Mouse (Mus musculus) kidney, embryonic 14.5 days (tissue): ENCODE data around the gene Cbx2. TPM values are rescaled to one million over a fixed set of nuclear protein-coding genes. Genes with fewer than 3 reads are reported as not detected.

Experiments
- ATAC-seq: fragments of 200-750 bp; cut with Nextera tagmentation; 2 replicates; pipeline ENCODE4 v1.8.0; 2017; ENCODE audit warnings: moderate number of reproducible peaks, mild to moderate bottlenecking, moderate TSS enrichment, moderate library complexity; ENCODE audit not compliant: low FRiP score, low TSS enrichment
- H3K27ac ChIP-seq: fragments of 300-500 bp; sonication (generic); 2 replicates; pipeline ENCODE4 v1.5.1; 2014; ENCODE audit warnings: low read depth, mild to moderate bottlenecking, low read length, moderate library complexity, mixed read lengths
- H3K27me3 ChIP-seq: fragments of 300-500 bp; sonication (generic); 2 replicates; pipeline ENCODE4 v1.6.1; 2014; ENCODE audit warnings: mild to moderate bottlenecking, low read length; ENCODE audit not compliant: control insufficient read depth, insufficient read depth
- H3K36me3 ChIP-seq: fragments of 300-500 bp; sonication (generic); 2 replicates; pipeline ENCODE4 v1.6.1; 2014; ENCODE audit warnings: low read length, mixed read lengths; ENCODE audit not compliant: control insufficient read depth, insufficient read depth
- H3K4me1 ChIP-seq: fragments of 300-500 bp; sonication (generic); 2 replicates; pipeline ENCODE4 v1.6.1; 2014; ENCODE audit warnings: low read length, mixed read lengths; ENCODE audit not compliant: control insufficient read depth, insufficient read depth
- H3K4me2 ChIP-seq: fragments of 300-500 bp; sonication (generic); replicated peaks from 2 replicates; pipeline ENCODE4 v1.6.1; 2014; ENCODE audit warnings: low read depth, mild to moderate bottlenecking, low read length
- H3K4me3 ChIP-seq: fragments of 300-500 bp; sonication (generic); 2 replicates; pipeline ENCODE4 v1.5.1; 2014; ENCODE audit warnings: mild to moderate bottlenecking, low read length
- H3K9ac ChIP-seq: fragments of 300-500 bp; sonication (generic); 2 replicates; pipeline ENCODE4 v1.6.1; 2014; ENCODE audit warnings: low read depth, mild to moderate bottlenecking, low read length, moderate library complexity
- H3K9me3 ChIP-seq: fragments of 300-500 bp; sonication (generic); 2 replicates; pipeline ENCODE4 v1.6.1; 2016; ENCODE audit warnings: low read length; ENCODE audit not compliant: control insufficient read depth
- WGBS: fragments of 180-500 bp; shearing (Covaris S2); extraction: QIAGEN DNeasy Blood & Tissue Kit; methylation state at CpG from one replicate; pipeline ENCODE4 v1.1.7; 2014; 5-methylcytosine and 5-hydroxymethylcytosine counted together
- polyA plus RNA-seq: library from polyadenylated mRNA; unstranded; fragments of >200 nt; fragmentation: Nextera tagmentation; extraction: Ambion mirVana; gene quantifications from 2 replicates; pipeline ENCODE4 v1.2.1, GENCODE M21; 2014

Cbx2 gene
- 19.9 and 38.2 TPM in 2 replicates for polyA plus RNA-seq

- WGBS, result under 1% methylated on average over 73 of the region's 99 CpGs
- Histone ChIP-seq H3K27ac (peak within 1 kb of the TSS; percentile 94), H3K9ac (peak within 1 kb of the TSS; percentile 91), H3K4me1 (peaks cover 34% of the 10 kb centered on the region), H3K36me3 (peaks cover 20% of the 10 kb centered on the region), H3K9me3 (no peaks in the 10 kb centered on the region), H3K27me3 (no peaks in the 10 kb centered on the region; the same call in 1 of the 2 replicates), H3K4me3 (peak within 1 kb of the TSS; percentile 94), H3K4me2 (peak within 1 kb of the TSS; percentile 91)
- ATAC-seq, result peak; percentile 89
Observed at GRCm38 (mm10) chr11:119022895-119023615, at the start of gene Cbx2. Gene Cbx2, plus strand, starts transcription at chr11:119022962.

GRCm38 (mm10) chr11:118974340-118974739 is 48.4 kb upstream of the Cbx2 start:
- Histone ChIP-seq H3K36me3 (no peaks in the 10 kb centered on the region), H3K4me3 (no peak overlapping the region), H3K4me1 (0 out of 2 replicates have a peak, but pooled peaks cover 4% of the 10 kb centered on the region), H3K9me3 (no peaks in the 10 kb centered on the region), H3K27ac (no peak overlapping the region), H3K9ac (no peak overlapping the region), H3K27me3 (peaks cover 17% of the 10 kb centered on the region), H3K4me2 (no peak overlapping the region)
- ATAC-seq, result no peak
- 75% methylated on average over 7 of the region's 7 CpGs for WGBS

GRCm38 (mm10) chr11:118975427-118975826 is 47.3 kb upstream of the Cbx2 start:
- H3K4me3 ChIP-seq, result no peak overlapping the region
- H3K4me1 ChIP-seq, result 0 out of 2 replicates have a peak, but pooled peaks cover 4% of the 10 kb centered on the region
- H3K27me3 ChIP-seq, result peaks cover 20% of the 10 kb centered on the region
- no peak overlapping the region for H3K9ac ChIP-seq
- H3K9me3 ChIP-seq, result no peaks in the 10 kb centered on the region
- no peak overlapping the region for H3K4me2 ChIP-seq
- H3K27ac ChIP-seq, result no peak overlapping the region
- no peaks in the 10 kb centered on the region for H3K36me3 ChIP-seq
- 2% methylated on average over 10 of the region's 10 CpGs for WGBS
- no peak for ATAC-seq

DNA sequence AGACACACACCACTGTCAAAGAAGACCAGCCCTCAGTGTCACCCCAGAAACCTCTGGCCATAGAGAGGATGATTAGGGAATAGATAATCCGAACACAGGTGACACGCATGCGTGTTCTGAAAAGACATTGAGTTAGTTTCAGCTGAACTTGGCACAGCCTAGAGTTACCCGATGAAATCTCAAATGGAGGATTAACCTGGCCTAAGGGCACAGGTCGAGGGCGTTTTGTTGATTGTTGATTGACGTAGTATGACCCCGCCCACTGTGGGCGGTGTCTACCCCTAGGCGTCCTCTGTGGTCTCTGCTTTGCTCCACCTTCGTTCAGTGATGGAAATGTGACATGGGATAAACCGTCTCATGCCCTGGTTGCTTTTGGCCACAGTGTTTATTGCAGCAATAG is 46.8 kb upstream of the Cbx2 start:
- Histone ChIP-seq H3K9ac (no peak overlapping the region), H3K4me3 (no peak overlapping the region), H3K36me3 (no peaks in the 10 kb centered on the region), H3K27me3 (peaks cover 20% of the 10 kb centered on the region), H3K4me1 (0 out of 2 replicates have a peak, but pooled peaks cover 4% of the 10 kb centered on the region), H3K27ac (no peak overlapping the region), H3K4me2 (no peak overlapping the region), H3K9me3 (no peaks in the 10 kb centered on the region)
- ATAC-seq, result no peak
- WGBS, result 16% methylated on average over 12 of the region's 12 CpGs

DNA sequence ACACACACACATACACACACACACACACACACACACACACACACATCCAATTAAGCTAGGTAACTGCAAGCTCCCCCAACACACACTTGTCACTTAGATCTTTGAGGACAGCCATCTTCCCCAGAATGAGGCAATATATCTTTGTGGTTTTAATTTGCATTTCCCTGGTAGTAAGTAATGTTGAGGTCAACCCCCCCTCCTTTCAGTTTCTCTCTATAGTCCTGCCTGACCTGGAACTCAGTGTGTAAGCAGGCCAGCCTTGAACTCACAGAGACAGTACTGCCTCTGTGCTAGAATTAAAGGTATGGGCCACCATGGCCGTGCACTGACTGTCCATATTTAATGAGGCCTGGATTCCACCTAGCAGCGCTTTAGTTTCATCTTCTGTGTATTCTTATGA is 42.4 kb upstream of the Cbx2 start:
- ATAC-seq, result no peak

DNA sequence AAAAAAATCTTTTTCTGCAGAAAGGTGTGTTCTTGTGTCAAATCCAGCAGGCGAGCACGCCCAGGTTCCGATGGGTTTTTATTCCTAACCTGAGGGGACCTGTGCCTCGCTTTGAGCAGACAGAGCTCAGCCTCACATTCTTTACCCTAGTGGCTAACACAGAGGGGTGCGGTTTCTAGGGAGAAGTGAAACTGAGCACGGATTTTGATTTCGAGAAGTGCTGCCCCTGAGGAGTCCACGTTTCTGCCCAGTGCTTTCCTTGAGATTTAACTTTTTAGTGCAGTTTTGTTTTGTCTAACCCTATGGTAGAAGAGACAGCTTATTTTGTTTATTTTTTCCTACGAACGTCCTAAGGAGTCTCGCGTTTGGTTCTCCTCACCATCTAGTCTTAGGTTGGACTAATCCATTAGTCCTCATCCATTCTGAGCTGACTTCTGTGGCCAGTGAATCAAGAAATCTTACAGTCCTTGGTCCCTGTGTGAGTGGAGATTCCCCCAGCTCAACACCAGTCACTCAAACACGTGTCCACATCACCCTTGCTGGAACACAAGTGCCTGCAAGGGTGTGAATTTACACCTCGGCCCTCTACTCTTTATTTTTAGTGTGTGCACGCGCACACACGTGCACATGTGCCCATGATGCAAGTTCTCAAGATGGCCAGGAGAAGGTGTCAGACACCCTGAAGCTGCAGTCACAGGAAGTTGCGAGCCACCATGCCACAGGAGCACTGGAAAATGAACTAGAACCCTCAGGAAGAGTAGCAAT is 41.6 kb upstream of the Cbx2 start:
- no peak for ATAC-seq
- WGBS, result 65% methylated on average over 18 of the region's 18 CpGs

More for the DNA sequence above, 42.4 kb upstream of the Cbx2 start:
- H3K4me2 ChIP-seq, result no peak overlapping the region
- WGBS, result 70% methylated on average over 2 of the region's 2 CpGs
- no peaks in the 10 kb centered on the region for H3K36me3 ChIP-seq
- H3K4me3 ChIP-seq, result no peak overlapping the region
- no peak overlapping the region for H3K27ac ChIP-seq
- H3K4me1 ChIP-seq, result 0 out of 2 replicates have a peak, but pooled peaks cover 4% of the 10 kb centered on the region
- peaks cover 5% of the 10 kb centered on the region for H3K27me3 ChIP-seq
- no peak overlapping the region for H3K9ac ChIP-seq
- H3K9me3 ChIP-seq, result no peaks in the 10 kb centered on the region

DNA sequence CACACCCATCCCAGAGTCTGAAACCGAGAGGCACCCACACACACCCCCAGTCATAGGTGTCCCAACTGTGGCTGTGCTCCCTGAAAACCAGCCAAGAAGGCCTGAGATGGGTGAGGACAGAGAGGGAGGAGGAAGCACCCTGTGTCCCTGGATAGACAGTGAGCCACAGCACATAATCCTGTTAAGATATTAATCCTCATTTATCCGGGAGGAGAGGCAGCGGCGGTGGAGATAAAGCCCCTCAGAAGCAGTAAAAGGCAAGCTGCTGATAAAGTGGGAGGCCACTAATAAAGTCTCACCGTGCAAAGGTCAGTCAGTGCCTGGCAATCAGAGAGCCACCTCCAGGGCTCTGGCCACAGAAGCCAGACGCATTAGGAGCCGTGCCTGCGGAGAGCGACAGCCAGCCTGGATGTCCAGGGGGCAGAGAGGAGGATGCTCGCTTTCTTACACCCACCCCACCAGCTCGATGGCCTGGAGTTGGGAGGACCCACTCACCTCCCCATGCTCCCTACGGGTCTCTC is 40.1 kb upstream of the Cbx2 start:
- Histone ChIP-seq H3K4me2 (no peak overlapping the region), H3K27ac (no peak overlapping the region), H3K9ac (no peak overlapping the region), H3K36me3 (no peaks in the 10 kb centered on the region), H3K4me1 (no peaks in the 10 kb centered on the region), H3K27me3 (peaks cover 3% of the 10 kb centered on the region), H3K4me3 (no peak overlapping the region), H3K9me3 (no peaks in the 10 kb centered on the region)
- 42% methylated on average over 12 of the region's 12 CpGs for WGBS
- no peak for ATAC-seq

More for the DNA sequence above, 41.6 kb upstream of the Cbx2 start:
- Histone ChIP-seq H3K4me3 (no peak overlapping the region), H3K4me2 (no peak overlapping the region), H3K9ac (no peak overlapping the region), H3K4me1 (no peaks in the 10 kb centered on the region), H3K9me3 (no peaks in the 10 kb centered on the region), H3K27ac (no peak overlapping the region), H3K36me3 (no peaks in the 10 kb centered on the region), H3K27me3 (peaks cover 5% of the 10 kb centered on the region)

DNA sequence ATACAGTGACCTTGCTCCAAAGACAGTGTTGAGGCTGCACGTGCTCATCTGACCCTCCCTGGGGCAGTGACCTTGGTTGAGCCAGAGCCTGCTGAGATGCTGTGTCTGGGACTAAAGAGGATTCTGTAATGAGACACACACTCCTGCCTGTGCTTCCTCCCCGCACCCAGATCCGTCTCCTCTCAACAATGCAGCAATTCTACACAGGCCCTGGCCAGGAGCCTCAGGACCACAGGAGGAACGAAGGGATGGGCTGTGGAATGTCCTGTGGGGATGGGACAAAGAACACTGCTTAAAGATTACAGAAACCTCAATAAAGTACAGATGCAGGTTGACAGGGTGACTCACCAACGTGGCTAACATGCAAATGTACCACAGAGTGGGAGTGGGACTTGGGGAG is 37.2 kb upstream of the Cbx2 start:
- Histone ChIP-seq H3K27me3 (no peaks in the 10 kb centered on the region), H3K4me3 (no peak overlapping the region), H3K27ac (no peak overlapping the region), H3K9me3 (no peaks in the 10 kb centered on the region), H3K4me2 (no peak overlapping the region), H3K9ac (no peak overlapping the region), H3K36me3 (no peaks in the 10 kb centered on the region), H3K4me1 (no peaks in the 10 kb centered on the region)
- 64% methylated on average over 5 of the region's 5 CpGs for WGBS
- ATAC-seq, result no peak

DNA sequence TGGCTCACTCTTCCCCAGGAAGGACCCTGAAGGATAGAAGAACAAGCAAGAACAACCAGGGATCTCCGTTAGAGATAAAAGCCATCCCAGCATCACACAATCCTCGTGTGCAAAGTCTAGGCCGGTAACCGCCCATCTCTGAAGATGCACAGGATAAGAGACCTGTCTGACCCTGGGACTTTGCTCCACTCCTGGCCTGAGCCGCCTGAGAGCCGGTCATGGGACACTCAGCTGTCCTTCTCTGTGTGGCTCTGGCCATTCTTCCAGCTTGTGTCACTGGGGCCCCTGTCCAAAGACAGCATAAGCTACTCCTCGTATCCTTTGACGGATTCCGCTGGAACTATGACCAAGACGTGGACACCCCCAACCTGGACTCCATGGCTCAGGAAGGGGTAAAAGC is 34.8 kb upstream of the Cbx2 start, which contains the start of gene Enpp7:
Gene Enpp7 (plus strand): TSS at position 190 of the 400 bp plus-strand sequence.
- no peaks in the 10 kb centered on the region for H3K4me1 ChIP-seq
- no peaks in the 10 kb centered on the region for H3K36me3 ChIP-seq
- H3K27me3 ChIP-seq, result no peaks in the 10 kb centered on the region
- H3K4me3 ChIP-seq, result no peak within 1 kb of the TSS
- ATAC-seq, result no peak
- no peak within 1 kb of the TSS for H3K27ac ChIP-seq
- H3K4me2 ChIP-seq, result no peak within 1 kb of the TSS
- no peaks in the 10 kb centered on the region for H3K9me3 ChIP-seq
- H3K9ac ChIP-seq, result no peak within 1 kb of the TSS
- WGBS, result 88% methylated on average over 10 of the region's 10 CpGs
